Mouse (Mus musculus): ENCODE measurements around the gene Slc27a2.
"Not testable (repeated sequence)": the region's sequence is repeated elsewhere in the genome, so short reads cannot be mapped to it uniquely, and the experiment has no call there.

Gene Slc27a2

DNA sequence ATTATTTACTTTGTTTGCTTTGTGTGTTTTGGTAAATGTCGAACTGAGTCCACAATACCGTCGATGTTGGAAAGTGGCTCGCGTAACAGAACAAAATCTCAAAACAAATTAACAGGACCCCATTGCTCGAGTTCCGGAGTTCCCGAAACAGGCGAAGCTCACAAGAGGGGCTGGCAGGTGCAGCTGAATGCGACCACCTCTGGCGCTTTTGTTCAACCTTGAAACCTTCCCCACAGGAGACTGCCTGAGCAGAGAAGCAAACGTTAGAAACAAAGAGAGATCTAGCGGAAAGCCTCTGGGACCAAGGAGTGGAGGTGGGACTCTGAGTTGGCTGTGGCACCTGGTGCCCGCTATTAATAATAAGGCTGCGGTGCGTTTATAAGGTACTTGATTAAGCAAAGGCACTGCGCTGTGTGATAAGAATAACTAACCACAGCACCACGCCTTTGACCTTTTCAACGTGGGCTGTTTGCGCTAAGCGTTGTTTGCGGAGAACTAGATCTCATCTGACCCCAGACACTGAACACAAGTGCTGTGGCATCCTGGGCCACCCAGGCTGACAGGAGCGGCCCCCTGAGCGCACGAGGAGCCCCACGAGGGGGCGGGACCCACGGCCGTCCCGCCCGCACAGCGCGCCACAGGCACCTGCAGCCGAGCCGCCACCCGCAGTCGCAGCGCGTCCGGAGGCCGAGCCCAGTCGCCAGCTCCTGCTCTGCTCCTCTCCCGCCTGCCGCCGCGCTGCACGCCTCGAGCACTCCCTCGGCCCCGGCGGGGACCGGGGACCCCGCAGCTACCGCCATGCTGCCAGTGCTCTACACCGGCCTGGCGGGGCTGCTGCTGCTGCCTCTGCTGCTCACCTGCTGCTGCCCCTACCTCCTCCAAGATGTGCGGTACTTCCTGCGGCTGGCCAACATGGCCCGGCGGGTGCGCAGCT is at the start of gene Slc27a2:
Gene Slc27a2, plus strand, starts transcription at position 51 of the 934 bp plus-strand sequence.
- DNase-seq (ENCODE audit: low spot score) = peak; percentile 53

DNA sequence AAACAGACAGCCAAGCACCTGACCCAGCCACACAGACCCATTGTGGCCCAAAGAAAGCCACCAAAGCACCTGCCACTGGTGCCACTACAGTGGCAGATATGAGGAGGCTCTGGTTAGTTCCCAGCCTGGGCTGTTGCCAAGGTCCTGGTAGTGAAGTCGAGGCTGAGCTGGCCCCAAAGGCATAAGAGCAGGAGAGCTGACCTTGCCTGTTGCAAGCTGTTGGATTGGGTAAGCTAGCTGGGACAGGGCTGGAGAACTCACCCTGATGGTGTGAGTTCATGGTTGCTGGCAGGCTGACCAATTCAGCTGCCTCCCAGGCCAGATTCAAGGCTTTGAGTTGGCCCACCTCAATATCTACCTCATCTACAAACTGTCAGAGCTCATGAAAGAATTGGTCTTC is 47.1 kb upstream of the Slc27a2 start:
- DNase-seq (ENCODE audit: low spot score) = no peak

DNA sequence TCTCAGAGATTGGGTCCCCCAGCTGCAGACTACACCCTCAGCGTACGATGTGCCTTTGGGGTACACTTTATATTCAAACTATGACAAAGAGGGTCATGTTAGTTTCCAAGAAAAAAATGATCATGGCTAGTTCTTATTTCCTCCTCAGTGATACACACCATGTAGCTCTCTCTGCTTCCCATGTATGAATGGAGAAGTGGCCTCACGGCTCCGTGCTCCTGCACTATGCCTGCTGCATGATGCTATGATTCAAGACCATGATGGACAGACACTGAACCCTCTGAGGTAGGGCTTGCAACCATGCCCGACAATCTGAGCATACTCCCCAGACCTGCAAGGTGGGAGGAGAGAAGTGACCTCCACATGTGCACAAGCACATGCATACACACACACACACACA is 44.7 kb upstream of the Slc27a2 start:
- DNase-seq (ENCODE audit: low spot score) = no peak

DNA sequence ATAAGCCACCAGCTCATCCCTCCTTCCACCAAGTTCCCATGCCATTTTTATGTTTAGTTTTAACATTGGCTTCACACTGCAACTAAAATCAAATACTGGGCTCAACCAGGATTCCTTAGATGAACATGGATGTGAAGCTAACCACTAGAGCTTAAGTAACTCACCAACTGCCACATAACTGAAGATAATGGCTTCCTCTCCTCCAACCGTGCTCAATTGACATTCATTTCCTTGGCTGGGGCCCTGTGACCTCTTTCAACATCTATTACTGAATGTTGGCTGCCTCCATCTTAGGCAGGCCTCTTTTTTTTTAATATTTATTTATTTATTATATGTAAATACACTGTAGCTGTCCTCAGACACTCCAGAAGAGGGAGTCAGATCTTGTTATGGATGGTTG is 44.0 kb upstream of the Slc27a2 start:
- no peak for DNase-seq (ENCODE audit: low spot score)

DNA sequence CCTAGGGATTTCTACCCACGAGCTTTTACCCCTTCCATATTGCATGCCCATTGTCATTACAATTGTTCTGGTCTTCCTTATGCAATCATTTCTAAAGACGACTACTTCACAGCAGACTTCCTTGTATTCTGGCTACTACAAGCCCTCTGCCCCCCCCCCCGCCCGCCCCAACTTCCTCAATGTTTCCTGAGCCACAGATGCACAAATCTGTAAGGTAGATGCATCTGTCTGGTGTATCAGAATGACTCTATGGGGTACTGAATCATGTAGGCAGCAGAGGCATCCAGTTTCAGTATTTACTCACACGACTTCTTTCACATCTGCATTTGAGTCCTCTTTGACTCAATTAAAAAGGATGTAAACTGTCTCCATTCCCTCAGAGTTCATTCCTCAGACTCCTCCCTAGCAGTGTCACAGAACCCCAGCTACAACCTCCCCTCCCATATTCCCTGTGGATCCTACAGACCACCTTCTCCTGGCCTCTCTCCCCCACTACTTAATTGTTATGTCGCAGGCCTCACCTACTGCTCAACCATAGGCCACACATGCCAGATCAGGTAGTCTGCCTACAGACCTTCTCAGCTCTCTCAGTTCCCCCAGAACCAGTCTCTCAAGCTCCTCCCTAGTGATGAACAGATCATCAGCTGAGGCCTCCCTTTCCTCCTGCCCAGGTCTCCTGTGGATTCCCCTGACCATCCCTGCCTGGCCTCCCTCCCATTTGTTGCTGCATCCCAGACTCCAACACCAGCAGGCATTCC is 37.0 kb upstream of the Slc27a2 start:
- no peak for DNase-seq (ENCODE audit: low spot score)

DNA sequence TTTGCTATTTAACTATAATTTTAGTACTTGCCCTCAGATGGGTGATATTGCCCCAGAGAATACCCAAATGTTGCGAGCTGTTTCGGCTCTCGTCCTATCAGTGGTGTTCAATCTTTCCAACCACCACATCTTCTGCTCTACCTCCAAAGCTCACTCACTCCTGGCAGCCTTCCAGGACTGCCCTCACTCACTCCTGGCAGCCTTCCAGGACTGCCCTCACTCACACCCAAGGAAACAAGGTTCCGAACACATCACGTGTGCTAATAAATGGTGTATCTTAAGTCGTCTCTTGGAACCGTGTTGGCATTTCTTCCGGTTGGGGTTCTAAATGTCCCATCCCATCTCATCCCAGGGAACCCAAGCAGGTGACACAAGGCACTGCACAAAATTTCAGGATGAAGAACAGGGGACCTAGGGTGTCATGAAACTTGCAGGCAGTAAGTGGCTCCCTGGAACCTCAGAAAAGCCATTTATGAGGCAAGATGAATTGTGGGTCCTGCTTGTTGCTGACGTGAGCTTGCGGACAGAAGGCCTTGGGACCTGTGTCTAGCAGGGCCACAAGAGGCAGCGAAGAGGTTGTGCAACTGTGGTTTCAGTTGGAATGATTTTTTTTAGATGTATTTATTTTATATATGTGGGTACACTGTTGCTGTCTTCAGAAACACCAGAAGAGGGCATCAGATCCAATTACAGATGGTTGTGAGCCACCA is 32.2 kb upstream of the Slc27a2 start:
- peak; percentile 64 for DNase-seq (ENCODE audit: low spot score)

DNA sequence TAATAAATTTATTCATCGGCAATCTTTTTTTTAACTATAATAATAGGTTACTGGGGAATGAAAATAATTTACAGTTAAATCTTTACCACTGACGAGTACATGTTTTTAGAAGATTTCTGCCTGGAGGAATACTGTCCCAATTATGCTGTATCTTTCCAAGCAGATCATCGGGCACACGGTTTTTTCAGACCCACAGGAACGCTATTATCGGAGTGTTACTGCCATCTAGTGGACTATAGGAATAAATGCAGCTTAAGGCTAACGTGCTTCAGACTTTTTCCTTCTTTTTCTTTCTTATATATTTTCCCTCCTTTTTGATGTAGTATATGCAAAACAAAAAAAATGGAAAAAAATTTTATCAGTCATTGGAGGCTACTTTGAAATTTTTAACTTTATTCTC is 31.4 kb upstream of the Slc27a2 start:
- DNase-seq (ENCODE audit: low spot score) = no peak

DNA sequence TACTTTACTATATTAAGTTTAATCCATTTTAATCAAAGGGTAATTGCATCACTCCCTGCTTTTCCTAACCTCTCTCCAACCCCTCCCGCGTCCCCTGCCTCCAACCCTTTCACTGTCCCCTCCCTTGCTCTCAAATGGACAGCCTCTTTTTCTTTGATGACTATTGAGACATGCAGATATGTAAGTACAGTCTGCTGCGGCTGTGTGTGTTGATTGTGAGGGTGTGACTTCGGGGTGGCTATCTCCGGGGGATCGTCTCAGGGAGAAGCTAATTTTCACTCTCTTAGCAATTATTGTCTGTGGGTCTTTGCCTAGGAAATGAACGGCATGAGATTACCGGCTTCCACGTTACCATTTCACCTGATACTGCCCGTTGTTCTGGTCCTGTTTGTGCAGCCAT is 30.7 kb upstream of the Slc27a2 start:
- no peak for DNase-seq (ENCODE audit: low spot score)

DNA sequence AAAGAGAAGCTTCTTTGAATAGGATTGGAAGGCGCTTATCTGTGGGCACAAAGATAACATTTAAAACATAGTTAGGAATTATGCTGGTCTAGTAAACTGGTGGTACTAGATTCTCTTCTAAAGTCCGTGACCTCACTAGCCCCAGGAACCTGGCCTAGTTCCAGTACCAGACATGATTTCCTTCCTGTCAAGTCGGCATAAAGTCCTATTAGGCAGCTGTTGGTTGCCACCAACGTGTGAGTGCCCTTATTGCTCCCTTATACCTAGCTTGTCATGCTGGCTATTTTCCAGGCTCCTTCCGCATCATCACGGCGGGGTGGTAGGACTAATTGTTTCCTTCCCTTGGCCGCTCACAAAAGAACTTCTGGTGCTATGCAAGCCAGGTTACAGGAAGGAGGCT is 30.2 kb upstream of the Slc27a2 start:
- no peak for DNase-seq (ENCODE audit: low spot score)

DNA sequence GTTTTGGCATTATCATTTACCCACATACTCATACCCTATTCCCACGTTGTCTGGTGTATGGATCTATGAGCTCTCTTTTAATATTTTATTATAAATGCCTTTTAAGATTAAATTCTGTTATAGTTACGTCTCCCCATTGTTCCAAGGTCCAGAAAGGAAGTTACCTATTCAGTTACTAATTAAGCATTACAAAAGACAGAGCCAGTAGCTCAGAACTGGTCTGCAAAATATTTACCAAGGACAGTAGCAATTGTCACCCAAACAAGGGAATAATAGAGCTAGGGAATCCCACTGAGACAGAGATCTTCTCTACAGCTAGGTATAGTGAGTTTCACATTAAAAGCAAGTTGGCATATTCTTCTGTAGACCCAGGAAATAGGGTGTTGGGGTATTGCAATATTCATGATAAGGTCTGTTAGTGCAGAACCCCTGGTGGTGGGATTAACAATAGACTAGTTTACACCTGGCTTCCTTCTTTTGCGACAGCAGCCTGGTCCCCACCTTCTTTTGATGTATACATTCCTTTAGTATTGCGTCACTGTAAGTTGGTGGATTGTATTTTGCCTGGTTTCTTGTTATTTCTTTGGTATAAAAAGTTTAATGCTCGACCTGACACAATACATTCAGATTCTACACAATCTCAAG is 29.0 kb upstream of the Slc27a2 start:
- DNase-seq (ENCODE audit: low spot score) = not testable (repeated sequence)

DNA sequence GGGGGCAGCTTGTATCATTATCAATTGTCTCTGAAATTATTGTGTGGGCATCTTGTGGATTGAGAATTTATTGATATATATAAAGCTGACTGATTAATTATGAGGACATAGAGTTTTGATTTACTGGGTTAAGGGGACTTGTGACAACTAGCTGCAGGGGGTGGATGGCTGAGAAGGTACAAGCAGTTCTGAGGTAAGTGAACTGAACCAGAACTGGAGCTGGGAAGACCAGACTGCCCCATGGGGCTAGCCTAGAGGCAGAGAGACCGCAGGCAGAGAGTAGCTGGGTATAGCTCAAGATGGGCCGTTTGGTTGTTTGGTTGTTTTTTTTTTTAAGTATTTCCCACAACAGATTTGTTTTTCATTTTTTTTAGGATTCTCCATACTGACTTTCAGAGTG is 27.9 kb upstream of the Slc27a2 start:
- DNase-seq (ENCODE audit: low spot score) = no peak

DNA sequence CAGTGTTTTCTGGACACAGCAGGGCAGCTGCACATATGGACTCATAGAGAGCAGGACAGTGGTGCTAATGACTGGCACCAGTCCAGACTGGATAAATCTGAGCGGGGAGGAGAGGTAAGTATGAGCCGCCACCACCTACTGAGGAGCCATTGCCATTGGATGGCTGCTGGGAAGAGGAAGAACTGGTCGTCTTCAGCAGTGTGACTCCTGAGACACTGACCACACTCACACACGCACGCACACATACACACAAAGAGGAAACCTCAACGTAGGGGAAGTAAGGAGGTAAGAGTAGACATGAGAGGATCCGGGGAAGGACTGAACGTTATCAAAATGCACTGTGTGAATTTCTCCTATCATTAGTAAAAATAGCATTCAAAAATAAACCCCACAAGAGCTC is 24.7 kb upstream of the Slc27a2 start:
- no peak for DNase-seq (ENCODE audit: low spot score)

DNA sequence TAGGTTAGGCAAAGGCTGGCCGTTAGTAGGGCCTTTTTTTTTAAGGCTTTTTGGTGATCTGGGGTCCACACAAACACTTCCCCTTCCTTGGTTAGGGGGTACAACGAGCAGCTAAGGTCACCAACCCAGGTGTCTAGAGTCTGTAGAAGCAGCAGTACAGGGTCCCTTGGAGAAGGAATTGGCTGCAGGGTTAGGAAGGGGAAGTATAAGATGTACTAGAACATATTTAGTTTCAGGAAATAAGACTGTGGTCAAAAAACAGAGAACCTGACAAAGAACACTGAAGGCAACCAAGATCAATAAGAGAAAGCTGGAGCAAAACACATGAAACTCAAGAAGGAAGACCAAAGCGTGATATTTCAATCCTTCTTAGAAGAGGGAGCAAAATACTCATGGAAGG is 21.6 kb upstream of the Slc27a2 start:
- DNase-seq (ENCODE audit: low spot score) = no peak

DNA sequence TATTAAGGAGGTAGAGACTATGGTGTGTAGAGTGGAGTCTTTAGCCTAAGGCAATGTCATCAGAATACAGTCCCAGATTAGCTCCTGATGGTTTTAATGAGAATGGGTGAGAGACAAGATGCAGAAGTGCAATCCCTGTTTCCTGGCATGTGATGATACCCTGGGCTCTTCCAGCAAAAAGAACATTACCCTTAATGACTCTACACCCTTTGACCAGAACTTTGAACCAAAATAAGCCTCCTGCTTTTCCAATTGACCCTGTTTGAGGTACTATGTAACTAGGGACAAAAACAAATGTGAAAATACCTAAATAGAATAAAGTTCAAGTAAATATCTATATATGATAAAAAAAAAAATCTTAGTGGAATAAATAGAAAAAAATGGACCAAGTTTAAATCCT is 14.6 kb upstream of the Slc27a2 start:
- no peak for DNase-seq (ENCODE audit: low spot score)

DNA sequence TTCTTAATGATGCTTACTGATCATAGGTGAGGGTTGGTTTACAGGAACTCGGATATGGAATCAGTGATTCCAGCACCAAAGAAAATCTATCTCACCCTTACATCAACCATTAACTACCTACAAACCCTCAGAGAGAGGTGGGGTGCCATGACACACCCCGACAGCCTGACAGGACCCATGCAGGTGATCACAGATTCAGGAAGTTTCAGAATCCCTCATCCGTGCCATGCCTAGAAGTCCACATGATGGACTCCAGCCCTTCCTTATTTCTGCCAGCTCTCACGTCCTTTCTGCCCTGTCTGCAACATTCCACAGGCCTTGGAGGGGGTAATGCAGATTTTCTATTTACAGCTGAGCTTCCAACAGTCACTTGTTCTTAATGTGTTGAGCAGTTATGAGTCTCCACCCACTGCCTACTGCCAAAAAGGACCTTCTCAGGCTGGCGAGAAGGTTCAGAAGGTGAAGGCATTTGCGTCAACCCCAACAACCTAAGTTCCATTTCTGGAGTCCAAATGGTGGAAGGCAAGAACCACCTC is 11.7 kb upstream of the Slc27a2 start:
- DNase-seq (ENCODE audit: low spot score) = no peak

DNA sequence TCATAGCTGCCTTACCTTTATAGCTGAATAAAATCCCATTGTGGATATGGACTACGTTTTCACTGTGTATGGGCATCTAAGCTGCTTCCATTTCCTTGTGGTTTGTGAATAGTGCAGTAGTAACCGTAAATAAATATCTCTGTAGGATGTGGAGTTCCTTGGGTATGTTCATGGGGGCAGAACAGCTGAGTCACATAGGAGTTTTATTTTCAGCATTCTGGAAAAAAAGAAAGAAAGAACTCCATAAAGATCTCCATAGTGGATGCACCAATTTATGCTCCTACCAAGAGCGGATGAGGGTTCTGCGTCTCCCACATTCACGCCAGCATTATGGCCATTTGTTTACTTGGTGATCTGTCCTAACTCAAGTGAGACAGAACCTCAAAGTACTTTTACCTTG is 10.0 kb upstream of the Slc27a2 start:
- no peak for DNase-seq (ENCODE audit: low spot score)

DNA sequence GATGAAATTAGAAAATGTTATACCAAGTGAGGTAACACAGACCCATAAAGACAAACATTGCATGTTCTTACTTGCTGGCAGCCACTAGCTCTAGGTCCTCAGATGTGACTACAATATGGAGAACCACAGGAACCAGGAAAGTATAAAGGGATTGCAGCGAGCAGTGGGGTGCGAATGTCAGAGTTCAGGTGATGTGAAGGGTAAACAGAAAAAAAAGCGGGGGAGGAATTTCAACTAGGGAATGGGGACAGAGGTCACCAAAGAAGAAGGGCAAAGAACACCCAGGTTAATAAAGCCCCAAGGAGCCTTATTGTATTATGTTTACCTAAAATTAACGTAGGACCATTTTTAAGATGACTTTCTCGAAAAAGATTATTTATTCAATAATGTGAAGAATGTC is 6.9 kb upstream of the Slc27a2 start:
- DNase-seq (ENCODE audit: low spot score) = no peak

DNA sequence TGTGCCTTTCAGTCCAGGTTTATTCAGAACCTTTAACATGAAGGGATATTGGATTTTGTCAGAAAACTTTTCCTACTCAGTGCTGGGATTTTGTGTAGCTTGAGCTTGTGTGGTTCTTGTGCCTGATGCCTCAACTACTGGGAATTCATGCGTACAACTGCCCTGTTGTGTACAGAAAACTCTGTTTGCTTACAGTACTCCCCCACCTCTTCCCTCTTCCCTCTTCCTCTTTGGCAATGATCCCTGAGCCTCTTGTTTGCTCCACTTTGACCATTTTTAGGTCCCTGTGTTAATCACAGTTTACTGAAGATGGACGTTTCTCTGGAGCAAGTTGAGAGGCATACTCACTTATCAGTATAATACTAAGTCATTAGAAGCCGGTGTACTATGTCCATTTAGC is 5.8 kb upstream of the Slc27a2 start:
- no peak for DNase-seq (ENCODE audit: low spot score)

DNA sequence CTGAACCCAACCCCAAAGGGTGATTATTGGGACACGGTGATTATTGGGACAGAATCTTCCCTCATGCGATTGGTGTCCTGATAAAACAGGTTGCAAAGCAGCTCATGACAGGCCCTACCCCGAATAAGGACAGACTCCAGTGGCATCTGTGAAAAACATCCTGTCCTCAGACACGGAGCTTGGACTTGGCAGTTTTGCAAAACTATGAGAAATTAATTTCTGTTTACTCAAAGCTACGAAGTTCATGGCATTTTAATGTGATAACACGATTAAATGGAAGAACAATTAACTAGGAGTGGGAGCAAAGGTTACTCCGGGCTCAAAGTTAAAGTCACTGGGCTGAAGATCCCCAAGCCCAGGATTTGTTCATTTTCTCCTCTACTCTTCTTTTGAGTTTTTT is 2.5 kb upstream of the Slc27a2 start:
- DNase-seq (ENCODE audit: low spot score) = no peak

DNA sequence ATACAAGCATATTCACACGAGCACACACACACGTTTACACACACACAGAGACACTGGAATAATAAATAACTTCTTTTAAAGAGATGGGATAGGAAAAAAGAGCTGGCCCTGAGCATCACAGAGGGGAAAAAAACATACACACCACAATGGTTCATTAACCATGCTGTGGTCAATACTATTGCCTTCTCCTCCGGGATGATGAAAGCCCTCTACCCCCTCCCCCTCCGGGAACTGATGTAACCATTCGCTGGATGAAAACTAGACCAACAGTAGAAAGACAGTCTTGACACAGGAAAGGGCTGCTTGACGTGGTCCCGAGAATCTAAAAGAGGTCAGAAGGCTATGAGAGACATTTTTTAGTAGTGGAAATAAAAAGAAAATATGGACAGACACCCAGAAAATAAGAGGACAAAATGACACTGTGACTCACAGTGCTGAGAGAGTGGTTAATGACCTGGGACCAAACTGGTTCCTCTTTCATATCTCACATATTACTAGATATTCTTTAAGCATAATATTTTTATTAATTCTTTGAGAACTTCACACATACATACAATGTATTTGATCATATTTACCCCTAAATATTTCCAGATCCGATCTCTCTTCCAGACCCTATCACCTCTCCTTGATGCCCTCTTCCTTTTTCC is 840 bp upstream of the Slc27a2 start:
- DNase-seq (ENCODE audit: low spot score) = no peak

DNA sequence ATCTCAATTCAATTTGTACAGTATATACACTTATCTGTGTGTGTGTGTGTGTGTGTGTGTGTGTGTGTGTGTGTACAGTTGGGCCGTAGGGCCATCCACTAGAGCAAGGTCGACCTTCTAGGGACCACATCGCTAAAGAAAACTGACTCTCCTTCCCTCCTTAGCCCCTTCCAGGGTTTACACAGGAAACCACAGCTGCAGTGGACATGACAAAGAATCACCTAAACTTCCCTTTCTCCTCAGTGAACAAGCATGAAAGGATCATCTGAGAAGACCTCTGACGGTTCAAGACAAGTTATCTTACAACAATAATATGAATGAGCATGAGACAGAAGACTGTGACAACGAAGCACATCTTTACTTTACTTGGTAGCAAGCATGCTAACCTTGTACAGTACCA is 311 bp upstream of the Slc27a2 start:
- DNase-seq (ENCODE audit: low spot score) = no peak

DNA sequence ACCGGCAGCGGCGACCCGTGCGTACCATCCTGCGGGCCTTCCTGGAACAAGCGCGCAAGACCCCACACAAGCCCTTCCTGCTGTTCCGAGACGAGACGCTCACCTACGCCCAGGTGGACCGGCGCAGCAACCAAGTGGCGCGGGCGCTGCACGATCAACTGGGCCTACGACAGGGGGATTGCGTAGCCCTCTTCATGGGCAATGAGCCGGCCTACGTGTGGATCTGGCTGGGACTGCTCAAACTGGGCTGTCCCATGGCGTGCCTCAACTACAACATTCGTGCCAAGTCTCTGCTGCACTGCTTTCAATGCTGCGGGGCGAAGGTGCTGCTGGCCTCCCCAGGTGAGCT is 1.1 kb downstream of the Slc27a2 start:
- no peak for DNase-seq (ENCODE audit: low spot score)
